Mouse (Mus musculus): ENCODE data around the gene Dhrs7c.

DNA sequence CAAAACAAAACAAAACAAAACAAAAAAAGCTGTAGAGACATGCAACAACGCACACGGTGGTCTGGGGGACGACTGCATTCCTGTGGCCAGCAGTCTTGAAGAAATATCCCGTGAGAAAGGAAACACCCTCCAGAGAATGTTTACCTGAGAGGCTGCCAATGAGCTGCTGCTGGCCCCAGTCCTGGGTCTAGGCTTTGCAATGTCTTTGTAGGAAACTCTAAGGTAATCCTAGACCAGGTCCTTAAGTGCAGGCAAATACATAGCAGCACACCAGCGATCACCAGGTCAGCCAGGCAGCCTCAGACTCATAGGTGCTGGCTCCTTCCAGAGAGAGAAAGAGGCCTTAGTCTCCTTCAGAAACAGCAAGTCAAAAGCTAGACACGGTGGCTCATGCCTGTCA, 56.0 kb downstream of the Dhrs7c start:
- TF ChIP-seq CTCF (IDR thresholded peaks at IDR 0.05; ENCODE audit: borderline replicate concordance, insufficient read depth, low read length) = no peak
- no peak for TF ChIP-seq POLR2A (IDR thresholded peaks at IDR 0.05; ENCODE audit: low read depth, low read length)

Data from embryonic fibroblast, embryonic 13.5 days (primary cell).